Mouse (Mus musculus) urinary bladder, adult 2 months (tissue): ENCODE results near the gene Galnt7. TPM values are rescaled to one million over a fixed set of nuclear protein-coding genes. Genes with fewer than 3 reads are reported as not detected.

Source experiments
- DNase-seq: peaks from one replicate; pipeline ENCODE4 v3.0.0; 2022; ENCODE audit warnings: low spot score
- polyA plus RNA-seq: library from polyadenylated mRNA; depleted of rRNA; stranded (reverse); fragments of >200 nt; gene quantifications from 2 replicates; pipeline ENCODE4 v1.2.3, GENCODE M21; 2012

Gene Galnt7
- polyA plus RNA-seq, 1 experiment: 13.2 TPM

- no peak for DNase-seq
These were observed 23.8 kb downstream of the Galnt7 start for GRCm38 (mm10) chr8:57628787-57629664.

GRCm38 (mm10) chr8:57627946-57628786 is 24.7 kb downstream of the Galnt7 start:
- no peak for DNase-seq

GRCm38 (mm10) chr8:57623955-57624354 is 28.9 kb downstream of the Galnt7 start:
- no peak for DNase-seq

GRCm38 (mm10) chr8:57623051-57623450 is 29.8 kb downstream of the Galnt7 start:
- DNase-seq: no peak

GRCm38 (mm10) chr8:57616965-57617364 is 35.9 kb downstream of the Galnt7 start:
- no peak for DNase-seq

- no peak for DNase-seq
These were observed 37.7 kb downstream of the Galnt7 start for GRCm38 (mm10) chr8:57615016-57615657.

GRCm38 (mm10) chr8:57611419-57611977 is 41.3 kb downstream of the Galnt7 start:
- no peak for DNase-seq

GRCm38 (mm10) chr8:57610706-57611418 is 42.0 kb downstream of the Galnt7 start:
- no peak for DNase-seq

- no peak for DNase-seq
These were observed 50.3 kb downstream of the Galnt7 start for GRCm38 (mm10) chr8:57602511-57602910.

GRCm38 (mm10) chr8:57601987-57602418 is 50.8 kb downstream of the Galnt7 start:
- no peak for DNase-seq

- no peak for DNase-seq
These were observed 52.8 kb downstream of the Galnt7 start for GRCm38 (mm10) chr8:57599813-57600555.

- no peak for DNase-seq
These were observed 57.0 kb downstream of the Galnt7 start for GRCm38 (mm10) chr8:57595853-57596252.

- DNase-seq: no peak
These were observed 58.5 kb downstream of the Galnt7 start for GRCm38 (mm10) chr8:57594175-57594885.

- DNase-seq: no peak
These were observed 60.2 kb downstream of the Galnt7 start for GRCm38 (mm10) chr8:57592604-57593003.

- DNase-seq: no peak
These were observed 61.2 kb downstream of the Galnt7 start for GRCm38 (mm10) chr8:57591681-57592080.

- no peak for DNase-seq
These were observed 62.8 kb downstream of the Galnt7 start for GRCm38 (mm10) chr8:57590015-57590414.

- no peak for DNase-seq
These were observed 63.7 kb downstream of the Galnt7 start for GRCm38 (mm10) chr8:57589176-57589575.

GRCm38 (mm10) chr8:57588604-57589003 is 64.2 kb downstream of the Galnt7 start:
- no peak for DNase-seq

GRCm38 (mm10) chr8:57586667-57587066 is 66.2 kb downstream of the Galnt7 start:
- no peak for DNase-seq

GRCm38 (mm10) chr8:57585831-57586230 is 67.0 kb downstream of the Galnt7 start:
- no peak for DNase-seq
